In the genomic region with DNA sequence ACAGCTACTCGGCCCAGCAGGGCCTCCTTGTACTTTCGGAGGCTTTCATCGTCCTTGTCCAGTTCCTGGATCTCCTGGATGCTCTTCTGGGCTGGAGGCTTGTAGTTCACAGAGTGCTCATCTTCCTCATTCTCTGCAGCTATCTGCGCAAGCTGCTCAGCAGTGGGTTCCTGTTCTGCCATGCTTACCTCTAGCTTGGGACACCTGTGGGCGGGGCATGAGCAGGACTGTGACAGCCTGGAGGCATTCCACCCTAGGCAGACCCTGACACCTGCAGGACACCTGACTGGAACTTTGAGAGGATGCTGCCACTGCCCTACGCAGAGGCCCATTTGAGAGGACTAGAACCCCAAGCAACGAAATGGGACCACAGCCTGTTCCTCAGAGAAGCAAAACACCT, we compare ENCODE assay signal across 7 mouse cellular contexts. TPM values are rescaled to one million over a fixed set of nuclear protein-coding genes. Genes with fewer than 3 reads are reported as not detected.
DNase-seq lines count a peak whose midpoint lies in the region; ATAC-seq and TF ChIP-seq lines count a peak whose summit lies in the region.

No protein-coding gene starts in this region.

- WGBS in forebrain, embryonic 12.5 days = 63% methylated on average over 7 of the region's 7 CpGs
- 31% methylated on average over 7 of the region's 7 CpGs for WGBS in kidney, adult 2 months
- 39% methylated on average over 7 of the region's 7 CpGs for WGBS in lung, embryonic 16.5 days
- 47% methylated on average over 7 of the region's 7 CpGs for WGBS in stomach, embryonic 15.5 days

- no peaks in the 10 kb centered on the region for H3K27me3 ChIP-seq in forebrain, embryonic 12.5 days
- H3K27me3 ChIP-seq in kidney, adult 2 months (replicated peaks; ENCODE audit: control insufficient read depth, insufficient read depth, low read length) = no peaks in the 10 kb centered on the region
- no peaks in the 10 kb centered on the region for H3K27me3 ChIP-seq in lung, embryonic 16.5 days (ENCODE audit: control insufficient read depth, insufficient read depth, low read depth, low read length)
- H3K27me3 ChIP-seq in stomach, embryonic 15.5 days (replicated peaks) = no peaks in the 10 kb centered on the region

- peak overlapping the region; percentile 94 for H3K9ac ChIP-seq in forebrain, embryonic 12.5 days
- peak overlapping the region; percentile 94 for H3K9ac ChIP-seq in lung, embryonic 16.5 days (ENCODE audit: low read length)
- H3K9ac ChIP-seq in stomach, embryonic 15.5 days = peak overlapping the region; percentile 70

- TF ChIP-seq POLR2A in kidney, adult 2 months (IDR thresholded peaks at IDR 0.05; ENCODE audit: low read depth, low read length) = no peak

- peak overlapping the region; percentile 96 for H3K4me3 ChIP-seq in forebrain, embryonic 12.5 days (replicated peaks)
- H3K4me3 ChIP-seq in kidney, adult 2 months (ENCODE audit: insufficient read depth, low read depth, low read length) = peak overlapping the region; percentile 95
- peak overlapping the region; percentile 91 for H3K4me3 ChIP-seq in lung, embryonic 16.5 days (ENCODE audit: low read length)
- H3K4me3 ChIP-seq in stomach, embryonic 15.5 days (replicated peaks) = peak overlapping the region; percentile 92

- ATAC-seq in forebrain, embryonic 12.5 days (ENCODE audit: low FRiP score) = no peak
- no peak for ATAC-seq in lung, embryonic 16.5 days (ENCODE audit: low read depth)
- ATAC-seq in stomach, embryonic 15.5 days (ENCODE audit: insufficient read depth, low FRiP score, low read depth) = no peak

- H3K9me3 ChIP-seq in forebrain, embryonic 12.5 days = 0 out of 2 replicates have a peak, but pooled peaks cover 4% of the 10 kb centered on the region
- peaks cover 5% of the 10 kb centered on the region for H3K9me3 ChIP-seq in lung, embryonic 16.5 days (ENCODE audit: control insufficient read depth, low read length)
- no peaks in the 10 kb centered on the region for H3K9me3 ChIP-seq in stomach, embryonic 15.5 days

- peak overlapping the region; percentile 99 for H3K4me2 ChIP-seq in forebrain, embryonic 12.5 days
- peak overlapping the region; percentile 74 for H3K4me2 ChIP-seq in lung, embryonic 16.5 days (ENCODE audit: low read depth, low read length)
- H3K4me2 ChIP-seq in stomach, embryonic 15.5 days = peak overlapping the region; percentile 92

- peaks cover 48% of the 10 kb centered on the region for H3K36me3 ChIP-seq in forebrain, embryonic 12.5 days (replicated peaks)
- peaks cover 3% of the 10 kb centered on the region for H3K36me3 ChIP-seq in kidney, adult 2 months (ENCODE audit: control insufficient read depth, insufficient read depth, low read length)
- H3K36me3 ChIP-seq in lung, embryonic 16.5 days (ENCODE audit: control insufficient read depth, insufficient read depth, low read length) = peaks cover 30% of the 10 kb centered on the region
- H3K36me3 ChIP-seq in stomach, embryonic 15.5 days = peaks cover 30% of the 10 kb centered on the region

- peaks cover 25% of the 10 kb centered on the region for H3K4me1 ChIP-seq in forebrain, embryonic 12.5 days
- H3K4me1 ChIP-seq in kidney, adult 2 months (ENCODE audit: control insufficient read depth, insufficient read depth, low read length) = peaks cover 38% of the 10 kb centered on the region
- H3K4me1 ChIP-seq in lung, embryonic 16.5 days (replicated peaks; ENCODE audit: control insufficient read depth, insufficient read depth, low read length) = peaks cover 20% of the 10 kb centered on the region
- peaks cover 30% of the 10 kb centered on the region for H3K4me1 ChIP-seq in stomach, embryonic 15.5 days

- peak overlapping the region; percentile 93 for H3K27ac ChIP-seq in forebrain, embryonic 12.5 days
- peak overlapping the region; percentile 98 for H3K27ac ChIP-seq in kidney, adult 2 months (ENCODE audit: insufficient read depth, low read depth, low read length)
- peak overlapping the region; percentile 94 for H3K27ac ChIP-seq in lung, embryonic 16.5 days (ENCODE audit: low read length)
- H3K27ac ChIP-seq in stomach, embryonic 15.5 days = peak overlapping the region; percentile 90

- DNase-seq in 416B (ENCODE audit: low read depth) = peak; percentile 39
- DNase-seq in CD4-positive helper T cell, adult 2 months (ENCODE audit: low read depth, low spot score) = peak; percentile 47
- DNase-seq in kidney, adult 2 months = peak; percentile 49
- no peak for DNase-seq in embryo, embryonic 10.5 days (ENCODE audit: low spot score)

- TF ChIP-seq CTCF in kidney, adult 2 months (conservative IDR thresholded peaks at IDR 0.05; ENCODE audit: insufficient read depth, insufficient read length, low read depth, low read length) = no peak

RNA-seq across cellular contexts. Expression of a gene that starts 1.2 kb away (rescaled TPM):
- polyA plus RNA-seq in forebrain, embryonic 12.5 days (2016; fragmentation: Nextera tagmentation; extraction: Ambion mirVana) = 496 and 513 TPM in 2 replicates
- 543 and 613 TPM in 2 replicates for polyA plus RNA-seq in kidney, adult 2 months (2012; rRNA removed)
- 654 and 680 TPM in 2 replicates for polyA plus RNA-seq in lung, embryonic 16.5 days (2015; fragmentation: Nextera tagmentation; extraction: Ambion mirVana)
- 537 and 556 TPM in 2 replicates for polyA plus RNA-seq in stomach, embryonic 15.5 days (2015; fragmentation: Nextera tagmentation; extraction: Ambion mirVana)

RNA-seq across cellular contexts. Expression of a gene that starts 7.1 kb away (rescaled TPM):
- 334 and 362 TPM in 2 replicates for polyA plus RNA-seq in forebrain, embryonic 12.5 days (2016; fragmentation: Nextera tagmentation; extraction: Ambion mirVana)
- 323 and 342 TPM in 2 replicates for polyA plus RNA-seq in kidney, adult 2 months (2012; rRNA removed)
- polyA plus RNA-seq in lung, embryonic 16.5 days (2015; fragmentation: Nextera tagmentation; extraction: Ambion mirVana) = 829 and 841 TPM in 2 replicates
- 954 and 1,026 TPM in 2 replicates for polyA plus RNA-seq in stomach, embryonic 15.5 days (2015; fragmentation: Nextera tagmentation; extraction: Ambion mirVana)

RNA-seq across cellular contexts. Expression of a gene that starts 18.0 kb away (rescaled TPM):
- 561 and 697 TPM in 2 replicates for polyA plus RNA-seq in forebrain, embryonic 12.5 days (2016; fragmentation: Nextera tagmentation; extraction: Ambion mirVana)
- 18.8 and 29.0 TPM in 2 replicates for polyA plus RNA-seq in kidney, adult 2 months (2012; rRNA removed)
- polyA plus RNA-seq in lung, embryonic 16.5 days (2015; fragmentation: Nextera tagmentation; extraction: Ambion mirVana) = 82.6 and 266 TPM in 2 replicates
- polyA plus RNA-seq in stomach, embryonic 15.5 days (2015; fragmentation: Nextera tagmentation; extraction: Ambion mirVana) = 420 and 451 TPM in 2 replicates

RNA-seq across cellular contexts. Expression of a gene that starts 18.0 kb away (rescaled TPM):
- polyA plus RNA-seq in forebrain, embryonic 12.5 days (2016; fragmentation: Nextera tagmentation; extraction: Ambion mirVana) = 179 and 186 TPM in 2 replicates
- 137 and 143 TPM in 2 replicates for polyA plus RNA-seq in kidney, adult 2 months (2012; rRNA removed)
- 215 and 224 TPM in 2 replicates for polyA plus RNA-seq in lung, embryonic 16.5 days (2015; fragmentation: Nextera tagmentation; extraction: Ambion mirVana)
- polyA plus RNA-seq in stomach, embryonic 15.5 days (2015; fragmentation: Nextera tagmentation; extraction: Ambion mirVana) = 196 and 200 TPM in 2 replicates

RNA-seq across cellular contexts. Expression of a gene that starts 28.1 kb away (rescaled TPM):
- 0.40 TPM in 1 of 2 replicates, not detected in the other for polyA plus RNA-seq in forebrain, embryonic 12.5 days (2016; fragmentation: Nextera tagmentation; extraction: Ambion mirVana)
- 7.7 and 12.9 TPM in 2 replicates for polyA plus RNA-seq in kidney, adult 2 months (2012; rRNA removed)
- 1.5 and 1.6 TPM in 2 replicates for polyA plus RNA-seq in lung, embryonic 16.5 days (2015; fragmentation: Nextera tagmentation; extraction: Ambion mirVana)
- 9.8 and 12.1 TPM in 2 replicates for polyA plus RNA-seq in stomach, embryonic 15.5 days (2015; fragmentation: Nextera tagmentation; extraction: Ambion mirVana)
